Mouse (Mus musculus) ES-Bruce4 (cell line): ENCODE data around the gene Fibcd1. TPM values are rescaled to one million over a fixed set of nuclear protein-coding genes. Genes with fewer than 3 reads are reported as not detected.

ENCODE experiments used
- H3K27ac ChIP-seq: 2 replicates; pipeline ENCODE4 v1.5.1; 2012; ENCODE audit warnings: low read length, inconsistent platforms; ENCODE audit not compliant: insufficient read depth
- H3K27me3 ChIP-seq: 2 replicates; pipeline ENCODE4 v1.6.1; 2012; ENCODE audit warnings: mild to moderate bottlenecking, low read length, inconsistent platforms; ENCODE audit not compliant: control insufficient read depth, poor library complexity, insufficient read depth, severe bottlenecking
- H3K36me3 ChIP-seq: 2 replicates; pipeline ENCODE4 v1.6.1; 2012; ENCODE audit warnings: inconsistent platforms, mild to moderate bottlenecking, low read length, moderate library complexity; ENCODE audit not compliant: control insufficient read depth, poor library complexity, insufficient read depth, severe bottlenecking
- H3K4me1 ChIP-seq: one replicate; pipeline ENCODE4 v1.8.1; 2011; ENCODE audit warnings: low read length; ENCODE audit not compliant: control insufficient read depth, insufficient read depth
- H3K4me3 ChIP-seq: 2 replicates; pipeline ENCODE4 v1.5.1; 2011; ENCODE audit warnings: low read depth, mild to moderate bottlenecking, low read length
- H3K9ac ChIP-seq: 2 replicates; pipeline ENCODE4 v1.6.1; 2012; ENCODE audit warnings: low read depth, mild to moderate bottlenecking, inconsistent platforms; ENCODE audit not compliant: poor library complexity, severe bottlenecking
- H3K9me3 ChIP-seq: replicated peaks from 2 replicates; pipeline ENCODE4 v1.6.1; 2012; ENCODE audit warnings: mild to moderate bottlenecking, low read length, inconsistent platforms; ENCODE audit not compliant: control insufficient read depth, poor library complexity, insufficient read depth, severe bottlenecking
- CTCF ChIP-seq: IDR thresholded peaks from one replicate; pipeline ENCODE4 v1.8.1; 2011; ENCODE audit warnings: low read depth, low read length
- EP300 ChIP-seq: IDR thresholded peaks from 2 replicates; pipeline ENCODE4 v1.6.1; 2011; ENCODE audit warnings: low read depth, low read length; ENCODE audit not compliant: insufficient read depth
- POLR2A ChIP-seq: IDR thresholded peaks from one replicate; pipeline ENCODE4 v1.8.1; 2011; ENCODE audit warnings: low read length; ENCODE audit not compliant: insufficient read depth
- polyA plus RNA-seq: library from polyadenylated mRNA; stranded (reverse); fragments of >200 nt; gene quantifications from 2 replicates; pipeline ENCODE4 v1.2.4, GENCODE M21; 2011; ENCODE audit warnings: low read depth; ENCODE audit not compliant: missing spikeins, insufficient read depth, insufficient read length

The Fibcd1 gene
- polyA plus RNA-seq, 1 experiment: not detected

DNA sequence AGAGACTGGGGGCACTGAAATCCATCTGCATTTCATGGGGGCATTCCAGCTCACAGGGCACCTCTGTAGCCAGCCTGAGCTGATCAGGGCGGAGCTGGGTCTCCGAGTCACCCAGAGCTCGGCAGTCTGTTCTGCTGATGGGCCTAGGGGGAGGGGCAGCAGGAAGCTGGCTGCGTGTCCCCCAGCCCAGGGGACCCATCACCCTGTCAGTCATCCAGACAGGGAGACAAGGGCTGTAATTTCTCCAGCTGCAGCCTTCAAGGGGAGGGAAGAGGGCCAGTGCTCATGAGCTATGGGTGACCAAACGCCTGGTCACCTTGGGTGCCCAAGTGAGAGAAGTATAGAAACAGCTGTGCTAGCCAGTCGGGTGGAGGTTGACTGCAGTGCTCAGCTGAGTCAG, 8.8 kb downstream of the Fibcd1 start:
- Histone ChIP-seq H3K27me3 (no peaks in the 10 kb centered on the region), H3K9ac (no peak overlapping the region), H3K36me3 (no peaks in the 10 kb centered on the region), H3K9me3 (no peaks in the 10 kb centered on the region), H3K4me1 (no peaks in the 10 kb centered on the region), H3K4me3 (no peak overlapping the region), H3K27ac (no peak overlapping the region)
- no peak for TF ChIP-seq CTCF
- TF ChIP-seq EP300: no peak
- no peak for TF ChIP-seq POLR2A

DNA sequence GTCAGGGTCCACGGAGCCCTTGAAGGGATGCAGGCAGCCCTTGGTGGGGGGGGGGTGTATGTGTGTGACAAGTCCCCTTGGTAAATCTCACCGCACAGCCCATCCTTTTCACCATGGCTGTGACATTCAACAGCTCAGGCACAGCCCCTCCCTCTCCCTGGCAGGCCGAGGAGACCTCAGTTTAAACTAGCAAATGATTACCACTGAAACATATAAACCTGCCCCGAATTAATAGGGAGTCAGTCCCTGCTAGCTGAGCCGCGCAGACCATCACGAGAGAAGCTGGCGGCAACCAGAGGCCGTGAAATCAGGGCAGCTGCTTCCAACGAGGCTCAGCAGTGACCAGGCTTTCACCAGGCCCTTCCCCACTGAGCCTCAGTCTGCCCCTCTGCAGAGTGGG, 9.7 kb downstream of the Fibcd1 start:
- H3K4me3 ChIP-seq: no peak overlapping the region
- TF ChIP-seq CTCF (no peak), POLR2A (no peak), EP300 (no peak)
- no peak overlapping the region for H3K27ac ChIP-seq
- no peak overlapping the region for H3K9ac ChIP-seq
- no peaks in the 10 kb centered on the region for H3K36me3 ChIP-seq
- H3K27me3 ChIP-seq: no peaks in the 10 kb centered on the region
- no peaks in the 10 kb centered on the region for H3K4me1 ChIP-seq
- H3K9me3 ChIP-seq: no peaks in the 10 kb centered on the region

DNA sequence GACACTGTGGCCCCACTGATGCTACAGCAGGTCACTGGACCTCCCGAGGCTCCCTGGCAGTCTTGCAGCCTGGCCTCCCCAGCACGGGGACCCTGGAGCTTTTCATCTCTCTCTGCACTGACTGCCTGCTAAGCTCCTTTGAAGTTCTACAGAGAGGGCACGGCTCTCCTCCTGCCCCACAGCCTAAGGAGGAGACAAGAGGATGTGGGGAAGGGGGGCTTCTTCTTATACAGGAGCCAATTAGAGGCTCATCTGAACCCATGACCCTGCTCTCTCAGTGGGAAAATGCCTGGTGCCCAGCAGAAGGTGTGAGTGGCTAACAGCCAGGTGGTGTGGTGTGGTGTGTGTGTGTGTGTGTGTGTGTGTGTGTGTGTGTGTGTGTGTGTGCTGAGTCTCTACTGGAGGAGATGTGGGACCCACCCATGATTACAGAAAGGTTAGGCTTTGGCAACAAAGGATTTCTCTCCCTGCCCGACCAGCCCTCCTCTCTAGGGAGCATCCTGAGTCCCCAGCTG, 17.4 kb downstream of the Fibcd1 start:
- no peak for TF ChIP-seq POLR2A
- H3K4me3 ChIP-seq: no peak overlapping the region
- no peak overlapping the region for H3K27ac ChIP-seq
- H3K4me1 ChIP-seq: no peaks in the 10 kb centered on the region
- no peaks in the 10 kb centered on the region for H3K36me3 ChIP-seq
- H3K9me3 ChIP-seq: no peaks in the 10 kb centered on the region
- H3K9ac ChIP-seq: no peak overlapping the region
- H3K27me3 ChIP-seq: no peaks in the 10 kb centered on the region

DNA sequence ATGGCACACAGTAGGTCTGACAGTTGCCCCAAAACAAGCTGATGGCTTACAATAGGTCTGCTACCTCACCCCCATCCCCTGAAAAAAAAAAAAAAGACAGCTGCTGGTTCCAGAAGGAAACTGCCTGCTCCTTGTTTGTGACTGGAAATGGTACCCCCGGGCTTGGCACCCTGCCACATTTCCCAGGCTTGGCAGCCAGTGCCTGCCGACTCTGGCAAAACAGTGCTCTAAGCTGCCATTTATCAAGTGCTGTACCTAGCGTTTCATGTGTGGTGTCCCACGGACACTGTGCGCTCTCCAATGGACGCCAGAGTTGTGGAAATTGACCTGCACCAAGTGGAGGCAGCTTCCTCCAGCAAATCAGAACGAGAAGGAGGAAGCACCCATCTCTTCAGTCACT, 17.9 kb downstream of the Fibcd1 start:
- Histone ChIP-seq H3K4me3 (no peak overlapping the region), H3K4me1 (no peaks in the 10 kb centered on the region), H3K9me3 (no peaks in the 10 kb centered on the region), H3K27ac (no peak overlapping the region), H3K27me3 (no peaks in the 10 kb centered on the region), H3K36me3 (no peaks in the 10 kb centered on the region), H3K9ac (no peak overlapping the region)
- TF ChIP-seq EP300: no peak
- TF ChIP-seq CTCF: no peak
- TF ChIP-seq POLR2A: no peak

DNA sequence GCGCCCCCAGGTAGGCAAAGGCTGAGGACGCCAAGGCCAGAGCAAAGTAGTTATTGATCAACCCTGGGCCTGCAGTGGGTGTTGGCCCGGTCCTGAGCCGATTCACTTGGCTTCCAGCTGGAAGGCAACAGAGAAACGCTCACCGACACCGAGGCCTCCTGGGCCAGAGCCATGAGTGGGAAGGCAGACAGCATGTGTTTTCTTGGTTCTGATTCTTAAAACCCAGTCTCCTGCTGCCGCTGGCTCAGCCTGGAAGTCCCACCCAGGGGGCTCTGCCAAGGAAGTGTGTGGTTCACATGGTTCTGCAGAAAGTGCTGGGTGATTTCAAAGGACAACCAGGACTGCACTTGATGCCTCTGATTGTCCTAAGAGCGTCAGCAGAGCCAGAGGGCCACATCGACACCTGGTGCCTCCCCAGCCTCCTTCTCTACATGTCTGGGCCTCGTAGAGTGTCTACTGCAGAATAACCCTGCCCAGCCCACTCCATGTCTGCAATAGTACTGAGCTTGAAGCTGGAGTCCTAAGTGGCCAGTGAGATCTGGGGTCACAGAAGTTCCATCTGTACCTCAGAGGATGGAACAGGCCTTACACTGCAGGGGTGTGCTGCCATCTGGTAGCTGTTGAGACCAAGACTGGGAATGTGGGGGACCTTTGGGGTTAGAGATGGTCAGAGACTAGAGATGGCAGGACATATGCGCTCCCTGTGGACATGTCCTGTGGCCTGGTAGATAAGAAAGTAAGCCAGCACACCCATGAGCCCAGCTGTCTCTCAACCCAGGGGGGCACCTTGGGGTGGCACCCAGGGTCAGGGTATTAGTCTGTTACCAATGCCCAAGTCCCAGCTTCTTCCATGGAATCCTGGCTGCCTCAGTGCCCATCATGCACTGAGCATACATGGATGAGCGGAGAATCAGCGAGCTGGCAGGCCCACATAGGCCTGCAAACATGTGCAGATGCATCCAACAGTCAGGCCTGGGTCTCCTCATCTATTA, 19.4 kb downstream of the Fibcd1 start:
- H3K27me3 ChIP-seq: no peaks in the 10 kb centered on the region
- H3K27ac ChIP-seq: no peak overlapping the region
- H3K9ac ChIP-seq: no peak overlapping the region
- H3K9me3 ChIP-seq: no peaks in the 10 kb centered on the region
- no peaks in the 10 kb centered on the region for H3K36me3 ChIP-seq
- TF ChIP-seq CTCF (no peak), EP300 (no peak), POLR2A (no peak)
- H3K4me3 ChIP-seq: no peak overlapping the region
- no peaks in the 10 kb centered on the region for H3K4me1 ChIP-seq

- Histone ChIP-seq H3K9ac (no peak overlapping the region), H3K36me3 (no peaks in the 10 kb centered on the region), H3K9me3 (no peaks in the 10 kb centered on the region), H3K4me3 (no peak overlapping the region), H3K27ac (no peak overlapping the region), H3K27me3 (no peaks in the 10 kb centered on the region), H3K4me1 (no peaks in the 10 kb centered on the region)
- no peak for TF ChIP-seq EP300
- TF ChIP-seq CTCF: no peak
- TF ChIP-seq POLR2A: no peak
Observed at GRCm38 (mm10) chr2:31825469-31825911, 20.3 kb downstream of the Fibcd1 start.
